Mouse (Mus musculus) heart, postnatal 14 days (tissue): ENCODE measurements at regions not wholly inside any gene's neighbourhood (a gene's known extent, or its start where the extent isn't known, plus 50 kb on each side); places are given as distances from the start of the nearest gene placed in this dataset.

Source experiments
- DNase-seq, 2 experiments: peaks; one replicate each; pipeline ENCODE4 v3.0.0; 2021 to 2022
- intact Hi-C: fragments of 180-260 bp; cut with DNase I; formaldehyde crosslinking; loops from one replicate; pipeline ENCODE4 v1.15.1; 2025

GRCm38 (mm10) chr1:12291787-12292186 lies 877.9 kb downstream of the A830018L16Rik start:
- intact Hi-C loops = no loop called here
- no peak for DNase-seq

GRCm38 (mm10) chr1:12318029-12318428 lies 904.1 kb downstream of the A830018L16Rik start:
- intact Hi-C loops = no loop called here
- no peak for DNase-seq

GRCm38 (mm10) chr1:12334186-12334585 lies 920.3 kb downstream of the A830018L16Rik start:
- DNase-seq = no peak
- intact Hi-C loops = no loop called here

GRCm38 (mm10) chr1:12344726-12345438 lies 931.0 kb downstream of the A830018L16Rik start:
- DNase-seq = peak in 1 of 2 experiments; percentile 2
- intact Hi-C loops = no loop called here

- DNase-seq = no peak
- intact Hi-C loops = no loop called here
Observed at GRCm38 (mm10) chr1:12345439-12345819, 931.5 kb downstream of the A830018L16Rik start.

GRCm38 (mm10) chr1:12354531-12354930 lies 940.6 kb downstream of the A830018L16Rik start:
- no peak for DNase-seq
- intact Hi-C loops = no loop called here

GRCm38 (mm10) chr1:12367872-12368271 lies 954.0 kb downstream of the A830018L16Rik start:
- DNase-seq = no peak
- intact Hi-C loops = no loop called here

- no peak for DNase-seq
- intact Hi-C loops = no loop called here
Observed at GRCm38 (mm10) chr1:12372968-12373367, 959.1 kb downstream of the A830018L16Rik start.

- DNase-seq = no peak
- intact Hi-C loops = no loop called here
Observed at GRCm38 (mm10) chr1:12398146-12398884, 984.4 kb downstream of the A830018L16Rik start.

- intact Hi-C loops = loop anchor here (5.0 kb wide), 2 partner anchors 357 to 432 kb away; no protein-coding TSS in a partner anchor
- DNase-seq = peak; percentile 16 to 25
Observed at GRCm38 (mm10) chr1:12405391-12406270, 991.7 kb downstream of the A830018L16Rik start.

GRCm38 (mm10) chr1:12409738-12410523 lies 996.0 kb downstream of the A830018L16Rik start:
- intact Hi-C loops = loop anchor here (5.0 kb wide), 2 partner anchors 352 to 427 kb away; no protein-coding TSS in a partner anchor

GRCm38 (mm10) chr1:12410524-12410886 lies 996.6 kb downstream of the A830018L16Rik start:
- no peak for DNase-seq
- intact Hi-C loops = no loop called here

More at GRCm38 (mm10) chr1:12409738-12410523, 996.0 kb downstream of the A830018L16Rik start:
- no peak for DNase-seq

- intact Hi-C loops = no loop called here
- no peak for DNase-seq
Observed at GRCm38 (mm10) chr1:12424510-12424909, 1010.6 kb downstream of the A830018L16Rik start.

- DNase-seq = no peak
- intact Hi-C loops = no loop called here
Observed at GRCm38 (mm10) chr1:12437894-12438293, 1024.0 kb downstream of the A830018L16Rik start.

GRCm38 (mm10) chr1:12466255-12466654 lies 1052.3 kb downstream of the A830018L16Rik start:
- intact Hi-C loops = no loop called here
- DNase-seq = no peak

- peak; percentile 4 to 5 for DNase-seq
Observed at GRCm38 (mm10) chr1:12478983-12479763, 1065.3 kb downstream of the A830018L16Rik start.

GRCm38 (mm10) chr1:12500442-12500841 lies 1086.5 kb downstream of the A830018L16Rik start:
- no peak for DNase-seq

More at GRCm38 (mm10) chr1:12478983-12479763, 1065.3 kb downstream of the A830018L16Rik start:
- intact Hi-C loops = no loop called here

GRCm38 (mm10) chr1:12507997-12508396 lies 1094.1 kb downstream of the A830018L16Rik start:
- intact Hi-C loops = no loop called here
- no peak for DNase-seq

More at GRCm38 (mm10) chr1:12500442-12500841, 1086.5 kb downstream of the A830018L16Rik start:
- intact Hi-C loops = no loop called here
